Mouse (Mus musculus) myocyte (in vitro differentiated cells): ENCODE data around the gene Hoxa13.

Experiments used
- CEBPB ChIP-seq: IDR thresholded peaks from 2 replicates; pipeline ENCODE4 v1.6.1; 2011; ENCODE audit warnings: mild to moderate bottlenecking, moderate library complexity; ENCODE audit not compliant: poor library complexity, insufficient read depth, severe bottlenecking
- E2F4 ChIP-seq: IDR thresholded peaks from one replicate; pipeline ENCODE4 v1.6.1; 2011; ENCODE audit warnings: mild to moderate bottlenecking, control low read depth, moderate library complexity; ENCODE audit not compliant: insufficient read depth
- MAX ChIP-seq: IDR thresholded peaks from one replicate; pipeline ENCODE4 v1.6.1; 2011; ENCODE audit warnings: low read depth, mild to moderate bottlenecking, control low read depth
- MYOD1 ChIP-seq, 3 experiments: IDR thresholded peaks; one replicate each; pipeline ENCODE4 v1.6.1; 2011; ENCODE audit warnings: control low read depth in 2 of 3, low read depth in 2 of 3, mild to moderate bottlenecking in 2 of 3, moderate library complexity in 1 of 3; ENCODE audit not compliant: insufficient read length in 2 of 3, control insufficient read depth in 1 of 3
- MYOG ChIP-seq, 3 experiments: IDR thresholded peaks; one replicate each; pipeline ENCODE4 v1.6.1; 2011; ENCODE audit warnings: control low read depth in 2 of 3, low read depth in 2 of 3, mild to moderate bottlenecking in 2 of 3; ENCODE audit not compliant: insufficient read length in 2 of 3, control insufficient read depth in 1 of 3, insufficient read depth in 1 of 3
- POLR2A ChIP-seq: IDR thresholded peaks from one replicate; pipeline ENCODE4 v1.6.1; 2011; ENCODE audit warnings: low read depth, mild to moderate bottlenecking, control low read depth, moderate library complexity; ENCODE audit not compliant: insufficient read length
- POLR2AphosphoS2 ChIP-seq: IDR thresholded peaks from one replicate; pipeline ENCODE4 v1.6.1; 2011; ENCODE audit warnings: low read depth, control low read depth; ENCODE audit not compliant: insufficient read length
- REST ChIP-seq: IDR thresholded peaks from one replicate; pipeline ENCODE4 v1.6.1; 2011; ENCODE audit warnings: mild to moderate bottlenecking, control low read depth, moderate library complexity; ENCODE audit not compliant: insufficient read depth, insufficient read length
- SRF ChIP-seq: IDR thresholded peaks from one replicate; pipeline ENCODE4 v1.6.1; 2011; ENCODE audit warnings: low read depth; ENCODE audit not compliant: control insufficient read depth, insufficient read length
- TCF12 ChIP-seq: IDR thresholded peaks from one replicate; pipeline ENCODE4 v1.6.1; 2011; ENCODE audit warnings: mild to moderate bottlenecking, control low read depth; ENCODE audit not compliant: poor library complexity, insufficient read depth, severe bottlenecking
- TCF3 ChIP-seq: IDR thresholded peaks from one replicate; pipeline ENCODE4 v1.6.1; 2011; ENCODE audit warnings: low read depth, control low read depth; ENCODE audit not compliant: insufficient read length
- USF1 ChIP-seq: IDR thresholded peaks from one replicate; pipeline ENCODE4 v1.6.1; 2011; ENCODE audit warnings: low read depth, mild to moderate bottlenecking, control low read depth, moderate library complexity

DNA sequence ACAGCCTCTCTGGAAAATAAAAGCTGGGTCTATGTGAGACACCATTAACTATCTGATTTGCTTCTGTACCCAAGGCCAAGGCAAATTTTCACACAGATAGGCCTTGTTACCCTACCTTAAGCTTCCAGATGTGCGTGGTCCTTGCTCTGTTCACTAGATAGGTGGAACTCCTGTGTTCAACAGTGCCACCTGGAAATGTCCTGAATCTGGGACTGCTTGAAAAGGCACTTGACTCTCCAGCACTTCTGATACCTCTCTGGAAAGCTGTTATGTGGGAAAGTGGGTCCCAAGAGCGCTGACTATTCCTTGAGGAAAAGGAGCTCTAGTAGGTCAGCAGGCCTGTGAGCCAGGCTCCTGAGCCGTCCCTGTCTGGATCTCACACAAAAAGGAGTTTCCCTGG, 23.9 kb downstream of the Hoxa13 start:
- TF ChIP-seq MAX (no peak), POLR2AphosphoS2 (no peak), CEBPB (no peak), MYOG (IDR thresholded peaks at IDR 0.05; ENCODE audit: control insufficient read depth in 1 of 3, insufficient read depth in 1 of 3, insufficient read length in 2 of 3, low read depth in 2 of 3) (no peak), POLR2A (no peak), USF1 (no peak), MYOD1 (IDR thresholded peaks at IDR 0.05; ENCODE audit: control insufficient read depth in 1 of 3, insufficient read length in 2 of 3, low read depth in 2 of 3) (no peak), TCF3 (no peak), E2F4 (no peak), TCF12 (no peak), SRF (no peak), REST (no peak)
